Mouse (Mus musculus): ENCODE results near the gene Gm5678. TPM values are rescaled to one million over a fixed set of nuclear protein-coding genes. Genes with fewer than 3 reads are reported as not detected.
A peak's percentile ranks its signal among the peaks of the same experiment; 100 is the strongest.

The Gm5678 gene
- polyA plus RNA-seq, 1 experiment from 2014 or later, result not detected

GRCm38 (mm10) chr16:93591450-93592430 is 36.2 kb upstream of the Gm5678 start:
- Histone ChIP-seq H3K9me3 (ENCODE audit: control insufficient read depth, low read length) (no peaks in the 10 kb centered on the region), H3K27me3 (replicated peaks; ENCODE audit: control insufficient read depth, insufficient read depth, low read length) (no peaks in the 10 kb centered on the region), H3K9ac (ENCODE audit: low read depth, low read length) (no peak overlapping the region), H3K36me3 (ENCODE audit: control insufficient read depth, insufficient read depth, low read length) (0 out of 2 replicates have a peak, but pooled peaks cover 4% of the 10 kb centered on the region), H3K4me2 (ENCODE audit: low read depth, low read length) (no peak overlapping the region), H3K4me3 (ENCODE audit: low read length) (no peak overlapping the region), H3K4me1 (ENCODE audit: control insufficient read depth, insufficient read depth, low read length) (no peaks in the 10 kb centered on the region), H3K27ac (ENCODE audit: low read length) (no peak overlapping the region)
- ATAC-seq, result no peak
- 87% methylated on average over 20 of the region's 20 CpGs for WGBS

- no peaks in the 10 kb centered on the region for H3K27me3 ChIP-seq (replicated peaks; ENCODE audit: control insufficient read depth, insufficient read depth, low read length)
- H3K4me3 ChIP-seq (ENCODE audit: low read length), result no peak overlapping the region
- no peaks in the 10 kb centered on the region for H3K9me3 ChIP-seq (ENCODE audit: control insufficient read depth, low read length)
- 93% methylated on average over 3 of the region's 3 CpGs for WGBS
- H3K4me2 ChIP-seq (ENCODE audit: low read depth, low read length), result no peak overlapping the region
- 0 out of 2 replicates have a peak, but pooled peaks cover 4% of the 10 kb centered on the region for H3K36me3 ChIP-seq (ENCODE audit: control insufficient read depth, insufficient read depth, low read length)
- H3K4me1 ChIP-seq (ENCODE audit: control insufficient read depth, insufficient read depth, low read length), result no peaks in the 10 kb centered on the region
- no peak for ATAC-seq
- no peak overlapping the region for H3K9ac ChIP-seq (ENCODE audit: low read depth, low read length)
- no peak overlapping the region for H3K27ac ChIP-seq (ENCODE audit: low read length)
These were observed 35.2 kb upstream of the Gm5678 start for GRCm38 (mm10) chr16:93592711-93593110.

GRCm38 (mm10) chr16:93593406-93593805 is 34.5 kb upstream of the Gm5678 start:
- 88% methylated on average over 8 of the region's 8 CpGs for WGBS
- no peaks in the 10 kb centered on the region for H3K4me1 ChIP-seq (ENCODE audit: control insufficient read depth, insufficient read depth, low read length)
- no peak overlapping the region for H3K9ac ChIP-seq (ENCODE audit: low read depth, low read length)
- H3K4me3 ChIP-seq (ENCODE audit: low read length), result no peak overlapping the region
- no peak for ATAC-seq
- H3K4me2 ChIP-seq (ENCODE audit: low read depth, low read length), result no peak overlapping the region
- H3K36me3 ChIP-seq (ENCODE audit: control insufficient read depth, insufficient read depth, low read length), result peaks cover 4% of the 10 kb centered on the region; the same call in 1 of the 2 replicates
- H3K27ac ChIP-seq (ENCODE audit: low read length), result no peak overlapping the region
- no peaks in the 10 kb centered on the region for H3K27me3 ChIP-seq (replicated peaks; ENCODE audit: control insufficient read depth, insufficient read depth, low read length)
- H3K9me3 ChIP-seq (ENCODE audit: control insufficient read depth, low read length), result no peaks in the 10 kb centered on the region

- Histone ChIP-seq H3K4me2 (ENCODE audit: low read depth, low read length) (no peak overlapping the region), H3K4me3 (ENCODE audit: low read length) (no peak overlapping the region), H3K4me1 (ENCODE audit: control insufficient read depth, insufficient read depth, low read length) (no peaks in the 10 kb centered on the region), H3K36me3 (ENCODE audit: control insufficient read depth, insufficient read depth, low read length) (peaks cover 4% of the 10 kb centered on the region; the same call in 1 of the 2 replicates), H3K27ac (ENCODE audit: low read length) (no peak overlapping the region), H3K9ac (ENCODE audit: low read depth, low read length) (no peak overlapping the region), H3K9me3 (ENCODE audit: control insufficient read depth, low read length) (no peaks in the 10 kb centered on the region), H3K27me3 (replicated peaks; ENCODE audit: control insufficient read depth, insufficient read depth, low read length) (no peaks in the 10 kb centered on the region)
- ATAC-seq, result no peak
- 92% methylated on average over 10 of the region's 10 CpGs for WGBS
These were observed 33.4 kb upstream of the Gm5678 start for GRCm38 (mm10) chr16:93594448-93594847.

GRCm38 (mm10) chr16:93595766-93596165 is 32.1 kb upstream of the Gm5678 start:
- peaks cover 3% of the 10 kb centered on the region; the same call in 1 of the 2 replicates for H3K36me3 ChIP-seq (ENCODE audit: control insufficient read depth, insufficient read depth, low read length)
- no peaks in the 10 kb centered on the region for H3K9me3 ChIP-seq (ENCODE audit: control insufficient read depth, low read length)
- no peak for ATAC-seq
- H3K27me3 ChIP-seq (replicated peaks; ENCODE audit: control insufficient read depth, insufficient read depth, low read length), result no peaks in the 10 kb centered on the region
- no peak overlapping the region for H3K9ac ChIP-seq (ENCODE audit: low read depth, low read length)
- no peaks in the 10 kb centered on the region for H3K4me1 ChIP-seq (ENCODE audit: control insufficient read depth, insufficient read depth, low read length)
- no peak overlapping the region for H3K4me3 ChIP-seq (ENCODE audit: low read length)
- H3K27ac ChIP-seq (ENCODE audit: low read length), result no peak overlapping the region
- H3K4me2 ChIP-seq (ENCODE audit: low read depth, low read length), result no peak overlapping the region
- WGBS, result 87% methylated on average over 5 of the region's 5 CpGs

- no peaks in the 10 kb centered on the region for H3K9me3 ChIP-seq (ENCODE audit: control insufficient read depth, low read length)
- no peak overlapping the region for H3K4me3 ChIP-seq (ENCODE audit: low read length)
- H3K27ac ChIP-seq (ENCODE audit: low read length), result no peak overlapping the region
- no peak for ATAC-seq
- H3K4me2 ChIP-seq (ENCODE audit: low read depth, low read length), result no peak overlapping the region
- no peak overlapping the region for H3K9ac ChIP-seq (ENCODE audit: low read depth, low read length)
- H3K36me3 ChIP-seq (ENCODE audit: control insufficient read depth, insufficient read depth, low read length), result no peaks in the 10 kb centered on the region; the same call in 1 of the 2 replicates
- H3K27me3 ChIP-seq (replicated peaks; ENCODE audit: control insufficient read depth, insufficient read depth, low read length), result no peaks in the 10 kb centered on the region
- H3K4me1 ChIP-seq (ENCODE audit: control insufficient read depth, insufficient read depth, low read length), result no peaks in the 10 kb centered on the region
- 91% methylated on average over 7 of the region's 7 CpGs for WGBS
These were observed 31.1 kb upstream of the Gm5678 start for GRCm38 (mm10) chr16:93596807-93597206.

GRCm38 (mm10) chr16:93597551-93597950 is 30.3 kb upstream of the Gm5678 start:
- Histone ChIP-seq H3K4me2 (ENCODE audit: low read depth, low read length) (no peak overlapping the region), H3K27ac (ENCODE audit: low read length) (no peak overlapping the region), H3K27me3 (replicated peaks; ENCODE audit: control insufficient read depth, insufficient read depth, low read length) (no peaks in the 10 kb centered on the region), H3K4me1 (ENCODE audit: control insufficient read depth, insufficient read depth, low read length) (no peaks in the 10 kb centered on the region), H3K36me3 (ENCODE audit: control insufficient read depth, insufficient read depth, low read length) (no peaks in the 10 kb centered on the region; the same call in 1 of the 2 replicates), H3K9ac (ENCODE audit: low read depth, low read length) (no peak overlapping the region), H3K4me3 (ENCODE audit: low read length) (no peak overlapping the region), H3K9me3 (ENCODE audit: control insufficient read depth, low read length) (no peaks in the 10 kb centered on the region)
- WGBS, result 92% methylated on average over 9 of the region's 9 CpGs
- no peak for ATAC-seq

- no peak overlapping the region for H3K4me3 ChIP-seq (ENCODE audit: low read length)
- H3K27me3 ChIP-seq (replicated peaks; ENCODE audit: control insufficient read depth, insufficient read depth, low read length), result no peaks in the 10 kb centered on the region
- H3K27ac ChIP-seq (ENCODE audit: low read length), result no peak overlapping the region
- ATAC-seq, result no peak
- no peak overlapping the region for H3K4me2 ChIP-seq (ENCODE audit: low read depth, low read length)
- peaks cover 2% of the 10 kb centered on the region; the same call in 1 of the 2 replicates for H3K4me1 ChIP-seq (ENCODE audit: control insufficient read depth, insufficient read depth, low read length)
- no peaks in the 10 kb centered on the region for H3K9me3 ChIP-seq (ENCODE audit: control insufficient read depth, low read length)
- H3K36me3 ChIP-seq (ENCODE audit: control insufficient read depth, insufficient read depth, low read length), result no peaks in the 10 kb centered on the region; the same call in 1 of the 2 replicates
- 86% methylated on average over 6 of the region's 6 CpGs for WGBS
- no peak overlapping the region for H3K9ac ChIP-seq (ENCODE audit: low read depth, low read length)
These were observed 28.4 kb upstream of the Gm5678 start for GRCm38 (mm10) chr16:93599461-93599860.

- Histone ChIP-seq H3K9me3 (ENCODE audit: control insufficient read depth, low read length) (no peaks in the 10 kb centered on the region), H3K27ac (ENCODE audit: low read length) (peak within 1 kb of the TSS; percentile 95), H3K4me1 (ENCODE audit: control insufficient read depth, insufficient read depth, low read length) (peaks cover 8% of the 10 kb centered on the region; the same call in 1 of the 2 replicates), H3K36me3 (ENCODE audit: control insufficient read depth, insufficient read depth, low read length) (no peaks in the 10 kb centered on the region), H3K4me3 (ENCODE audit: low read length) (peak within 1 kb of the TSS; percentile 71), H3K4me2 (ENCODE audit: low read depth, low read length) (peak within 1 kb of the TSS; percentile 89), H3K27me3 (replicated peaks; ENCODE audit: control insufficient read depth, insufficient read depth, low read length) (no peaks in the 10 kb centered on the region), H3K9ac (ENCODE audit: low read depth, low read length) (peak within 1 kb of the TSS; percentile 86)
- ATAC-seq, result peak; percentile 92
- under 1% methylated on average over 55 of the region's 55 CpGs for WGBS
These were observed 24.3 kb upstream of the Gm5678 start, which contains the start of gene Setd4 for GRCm38 (mm10) chr16:93603439-93604212. Gene Setd4 (minus strand): TSS chr16:93604063.
